Mouse (Mus musculus) liver, embryonic 14.5 days (tissue): ENCODE data around the gene Col1a2.

Experiments
- CTCF ChIP-seq: IDR thresholded peaks from 2 replicates; pipeline ENCODE4 v1.5.1; 2016; ENCODE audit warnings: antibody characterized with exemption, low read depth, control low read depth
- EP300 ChIP-seq: IDR thresholded peaks from 2 replicates; pipeline ENCODE4 v1.6.1; 2016; ENCODE audit warnings: antibody characterized with exemption, low read depth

GRCm38 (mm10) chr6:4508279-4508678 is 3.7 kb downstream of the Col1a2 start:
- TF ChIP-seq EP300: no peak
- no peak for TF ChIP-seq CTCF
